Mouse (Mus musculus) adrenal gland, adult 2 months (tissue): ENCODE data around the gene Uap1l1. TPM values are rescaled to one million over a fixed set of nuclear protein-coding genes. Genes with fewer than 3 reads are reported as not detected.

Experiments used
- DNase-seq: peaks from one replicate; pipeline ENCODE4 v3.0.0; 2021
- polyA plus RNA-seq: library from polyadenylated mRNA; depleted of rRNA; stranded (reverse); fragments of >200 nt; gene quantifications from 2 replicates; pipeline ENCODE4 v1.2.3, GENCODE M21; 2012; rRNA removed
- total RNA-seq, 2 experiments: library from RNA; stranded (reverse); gene quantifications; 2 replicates each; pipeline ENCODE4 v1.2.3; 2021

The Uap1l1 gene
- total and polyA plus RNA-seq, 3 experiments: 15.0 to 28.4 (median 22.7) TPM

- no peak for DNase-seq
These were observed 47.1 kb downstream of the Uap1l1 start for GRCm38 (mm10) chr2:25318119-25318966.

GRCm38 (mm10) chr2:25311491-25311891 lies 54.0 kb downstream of the Uap1l1 start:
- DNase-seq: no peak

GRCm38 (mm10) chr2:25310969-25311368 lies 54.5 kb downstream of the Uap1l1 start:
- no peak for DNase-seq

GRCm38 (mm10) chr2:25310180-25310579 lies 55.3 kb downstream of the Uap1l1 start:
- no peak for DNase-seq

Other genes starting within 250 kb of the Uap1l1 start
Only the 30 nearest of the 37 such genes appear.
- gene Tor4a, start 168.8 kb downstream of the Uap1l1 start, total RNA-seq: 10 to 100 TPM; 21.9 to 24.2 TPM
- 51.3 and 60.0 TPM in 2 replicates for gene Tor4a, start 168.8 kb downstream of the Uap1l1 start, polyA plus RNA-seq
- 10 to 100 TPM; 36.3 to 57.4 TPM for gene Nelfb, start 154.2 kb downstream of the Uap1l1 start, total RNA-seq
- gene Nelfb, start 154.2 kb downstream of the Uap1l1 start, polyA plus RNA-seq: 37.5 and 38.2 TPM in 2 replicates
- gene Stpg3, start 151.0 kb downstream of the Uap1l1 start, total RNA-seq: not detected
- not detected in 2 replicates for gene Stpg3, start 151.0 kb downstream of the Uap1l1 start, polyA plus RNA-seq
- not detected for gene Fam166a, start 146.9 kb downstream of the Uap1l1 start, total RNA-seq
- 0.15 and 0.16 TPM in 2 replicates for gene Fam166a, start 146.9 kb downstream of the Uap1l1 start, polyA plus RNA-seq
- 100 to 1,000 TPM; 303 to 312 TPM for gene Tubb4b, start 141.0 kb downstream of the Uap1l1 start, total RNA-seq
- gene Tubb4b, start 141.0 kb downstream of the Uap1l1 start, polyA plus RNA-seq: 210 and 267 TPM in 2 replicates
- not detected for gene Slc34a3, start 131.3 kb downstream of the Uap1l1 start, total RNA-seq
- gene Slc34a3, start 131.3 kb downstream of the Uap1l1 start, polyA plus RNA-seq: not detected in 2 replicates
- not detected for gene Rnf224, start 128.9 kb downstream of the Uap1l1 start, total RNA-seq
- not detected in 2 replicates for gene Rnf224, start 128.9 kb downstream of the Uap1l1 start, polyA plus RNA-seq
- 1 to 10 TPM; 6.7 to 8.5 TPM for gene Rnf208, start 123.4 kb downstream of the Uap1l1 start, total RNA-seq
- gene Rnf208, start 123.4 kb downstream of the Uap1l1 start, polyA plus RNA-seq: 25.8 and 36.4 TPM in 2 replicates
- not detected for gene Cysrt1, start 123.2 kb downstream of the Uap1l1 start, total RNA-seq
- gene Cysrt1, start 123.2 kb downstream of the Uap1l1 start, polyA plus RNA-seq: 0.12 TPM in 1 of 2 replicates, not detected in the other
- 1 to 10 TPM; 3.1 to 3.2 TPM for gene AL732309.1, start 118.8 kb downstream of the Uap1l1 start, total RNA-seq
- 21.7 and 22.6 TPM in 2 replicates for gene AL732309.1, start 118.8 kb downstream of the Uap1l1 start, polyA plus RNA-seq
- 10 to 100 TPM; 23.9 to 32.0 TPM for gene Tmem203, start 110.2 kb downstream of the Uap1l1 start, total RNA-seq
- 114 and 116 TPM in 2 replicates for gene Tmem203, start 110.2 kb downstream of the Uap1l1 start, polyA plus RNA-seq
- 10 to 100 TPM in 1 of 2 experiments, 1 to 10 TPM in 1; 10.0 to 13.1 TPM for gene Tprn, start 103.1 kb downstream of the Uap1l1 start, total RNA-seq
- 13.6 and 14.6 TPM in 2 replicates for gene Tprn, start 103.1 kb downstream of the Uap1l1 start, polyA plus RNA-seq
- gene Ssna1, start 93.2 kb downstream of the Uap1l1 start, total RNA-seq: 10 to 100 TPM; 37.6 to 46.1 TPM
- gene Ssna1, start 93.2 kb downstream of the Uap1l1 start, polyA plus RNA-seq: 55.2 and 62.1 TPM in 2 replicates
- 10 to 100 TPM; 78.8 to 82.7 TPM for gene Anapc2, start 93.2 kb downstream of the Uap1l1 start, total RNA-seq
- gene Anapc2, start 93.2 kb downstream of the Uap1l1 start, polyA plus RNA-seq: 93.1 and 110 TPM in 2 replicates
- gene Tmem210, start 77.5 kb downstream of the Uap1l1 start, total RNA-seq: not detected
- gene Tmem210, start 77.5 kb downstream of the Uap1l1 start, polyA plus RNA-seq: not detected in 2 replicates
- not detected for gene Lrrc26, start 75.8 kb downstream of the Uap1l1 start, total RNA-seq
- not detected in 2 replicates for gene Lrrc26, start 75.8 kb downstream of the Uap1l1 start, polyA plus RNA-seq
- 10 to 100 TPM in 1 of 2 experiments, 1 to 10 TPM in 1; 8.3 to 13.3 TPM for gene Grin1, start 46.5 kb downstream of the Uap1l1 start, total RNA-seq
- gene Grin1, start 46.5 kb downstream of the Uap1l1 start, polyA plus RNA-seq: 15.3 and 16.4 TPM in 2 replicates
- 10 to 100 TPM; 53.6 to 59.9 TPM for gene Man1b1, start 33.3 kb downstream of the Uap1l1 start, total RNA-seq
- 10.3 and 13.5 TPM in 2 replicates for gene Man1b1, start 33.3 kb downstream of the Uap1l1 start, polyA plus RNA-seq
- 10 to 100 TPM; 34.2 to 38.5 TPM for gene Dpp7, start 9.3 kb downstream of the Uap1l1 start, total RNA-seq
- 47.1 and 55.0 TPM in 2 replicates for gene Dpp7, start 9.3 kb downstream of the Uap1l1 start, polyA plus RNA-seq
- gene Sapcd2, start 6.6 kb upstream of the Uap1l1 start, total RNA-seq: under 1 TPM in 1 of 2 experiments, not detected in 1; 0.23 TPM
- 3.9 and 4.4 TPM in 2 replicates for gene Sapcd2, start 6.6 kb upstream of the Uap1l1 start, polyA plus RNA-seq
- gene Entpd2, start 30.2 kb upstream of the Uap1l1 start, total RNA-seq: 1 to 10 TPM; 3.7 to 7.2 TPM
- gene Entpd2, start 30.2 kb upstream of the Uap1l1 start, polyA plus RNA-seq: 21.1 and 24.7 TPM in 2 replicates
- 100 to 1,000 TPM; 128 to 145 TPM for gene Npdc1, start 33.7 kb upstream of the Uap1l1 start, total RNA-seq
- 685 and 775 TPM in 2 replicates for gene Npdc1, start 33.7 kb upstream of the Uap1l1 start, polyA plus RNA-seq
- gene Fut7, start 57.6 kb upstream of the Uap1l1 start, total RNA-seq: under 1 TPM in 1 of 2 experiments, not detected in 1; 0.24 TPM
- 0.10 and 0.40 TPM in 2 replicates for gene Fut7, start 57.6 kb upstream of the Uap1l1 start, polyA plus RNA-seq
- 10 to 100 TPM; 32.1 to 42.7 TPM for gene Abca2, start 63.0 kb upstream of the Uap1l1 start, total RNA-seq
- 86.8 and 118 TPM in 2 replicates for gene Abca2, start 63.0 kb upstream of the Uap1l1 start, polyA plus RNA-seq
- under 1 TPM in 1 of 2 experiments, not detected in 1; 0.66 TPM for gene Clic3, start 91.2 kb upstream of the Uap1l1 start, total RNA-seq
- gene Clic3, start 91.2 kb upstream of the Uap1l1 start, polyA plus RNA-seq: 1.6 and 3.4 TPM in 2 replicates
- gene Paxx, start 95.4 kb upstream of the Uap1l1 start, total RNA-seq: 10 to 100 TPM; 33.3 to 35.2 TPM
- gene Paxx, start 95.4 kb upstream of the Uap1l1 start, polyA plus RNA-seq: 85.9 and 124 TPM in 2 replicates
- 1 to 10 TPM; 2.5 to 2.7 TPM for gene Ptgds, start 104.4 kb upstream of the Uap1l1 start, total RNA-seq
- gene Ptgds, start 104.4 kb upstream of the Uap1l1 start, polyA plus RNA-seq: 4.9 and 5.6 TPM in 2 replicates
- gene Lcn12, start 128.2 kb upstream of the Uap1l1 start, total RNA-seq: not detected
- gene Lcn12, start 128.2 kb upstream of the Uap1l1 start, polyA plus RNA-seq: not detected in 2 replicates
- 10 to 100 TPM; 83.9 to 89.5 TPM for gene Fbxw5, start 135.1 kb upstream of the Uap1l1 start, total RNA-seq
- gene Fbxw5, start 135.1 kb upstream of the Uap1l1 start, polyA plus RNA-seq: 34.4 and 64.3 TPM in 2 replicates
- gene C8g, start 136.0 kb upstream of the Uap1l1 start, total RNA-seq: 1 to 10 TPM; 1.5 to 2.0 TPM
- 2.7 and 3.0 TPM in 2 replicates for gene C8g, start 136.0 kb upstream of the Uap1l1 start, polyA plus RNA-seq